ENCODE assay signal across 14 mouse cellular contexts in the genomic region with DNA sequence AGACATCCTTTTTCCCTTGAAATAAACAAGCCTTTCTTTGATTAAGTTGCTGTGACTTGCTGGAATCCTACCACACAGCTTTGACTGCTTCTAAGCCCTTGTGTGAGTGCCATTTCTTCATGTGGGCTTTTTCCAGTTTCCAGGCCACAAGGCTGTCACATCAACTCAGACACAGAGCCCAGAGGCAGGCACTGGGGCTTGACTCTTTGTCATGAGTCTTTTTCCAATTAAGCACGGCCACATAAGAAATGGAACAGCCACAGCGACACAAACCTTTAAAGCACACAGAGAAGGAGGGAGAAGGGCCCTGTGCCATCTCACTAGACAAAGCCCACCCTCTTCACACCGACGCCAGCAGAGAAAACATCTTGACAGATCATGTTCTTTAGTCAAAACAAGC. TPM values are rescaled to one million over a fixed set of nuclear protein-coding genes. Genes with fewer than 3 reads are reported as not detected.
"Had no signal": no experiment of that assay in that cellular context is flagged by ENCODE, and none has a peak within 500 bp of the region (broad histone marks: within the 10 kb centered on the region; RNA-seq: fewer than 3 reads in every experiment).

No protein-coding gene starts in this region.

- H3K4me1 ChIP-seq: liver, embryonic 12.5 days had no signal

- H3K27me3 ChIP-seq: liver, embryonic 12.5 days; lung, embryonic 15.5 days; stomach, embryonic 15.5 days had no signal

- H3K9ac ChIP-seq: liver, embryonic 12.5 days; lung, embryonic 15.5 days; stomach, embryonic 15.5 days had no signal

- H3K9me3 ChIP-seq: liver, embryonic 12.5 days; lung, embryonic 15.5 days; megakaryocyte, embryonic 14.5 days; stomach, embryonic 15.5 days had no signal

- ATAC-seq: liver, embryonic 12.5 days; midbrain, embryonic 16.5 days had no signal

- H3K27ac ChIP-seq: liver, embryonic 12.5 days; lung, embryonic 15.5 days; macrophage; stomach, embryonic 15.5 days had no signal

- H3K4me2 ChIP-seq: liver, embryonic 12.5 days; lung, embryonic 15.5 days; midbrain, embryonic 11.5 days; stomach, embryonic 15.5 days had no signal

- H3K4me3 ChIP-seq: liver, embryonic 12.5 days; lung, embryonic 15.5 days; megakaryocyte, embryonic 14.5 days; stomach, embryonic 15.5 days had no signal

- DNase-seq: kidney, postnatal 10 days; kidney, postnatal 4 days; left cerebral cortex, postnatal 4 days; lung, postnatal 14 days; right cerebral cortex, postnatal 4 days; spleen, adult 18-20 months; thymus, postnatal 36 days had no signal

- H3K36me3 ChIP-seq: liver, embryonic 12.5 days; lung, embryonic 15.5 days; stomach, embryonic 15.5 days had no signal

RNA-seq across cellular contexts. Expression of a gene that starts 23.4 kb away (rescaled TPM):
- polyA plus RNA-seq: macrophage had no signal
